In the genomic region with DNA sequence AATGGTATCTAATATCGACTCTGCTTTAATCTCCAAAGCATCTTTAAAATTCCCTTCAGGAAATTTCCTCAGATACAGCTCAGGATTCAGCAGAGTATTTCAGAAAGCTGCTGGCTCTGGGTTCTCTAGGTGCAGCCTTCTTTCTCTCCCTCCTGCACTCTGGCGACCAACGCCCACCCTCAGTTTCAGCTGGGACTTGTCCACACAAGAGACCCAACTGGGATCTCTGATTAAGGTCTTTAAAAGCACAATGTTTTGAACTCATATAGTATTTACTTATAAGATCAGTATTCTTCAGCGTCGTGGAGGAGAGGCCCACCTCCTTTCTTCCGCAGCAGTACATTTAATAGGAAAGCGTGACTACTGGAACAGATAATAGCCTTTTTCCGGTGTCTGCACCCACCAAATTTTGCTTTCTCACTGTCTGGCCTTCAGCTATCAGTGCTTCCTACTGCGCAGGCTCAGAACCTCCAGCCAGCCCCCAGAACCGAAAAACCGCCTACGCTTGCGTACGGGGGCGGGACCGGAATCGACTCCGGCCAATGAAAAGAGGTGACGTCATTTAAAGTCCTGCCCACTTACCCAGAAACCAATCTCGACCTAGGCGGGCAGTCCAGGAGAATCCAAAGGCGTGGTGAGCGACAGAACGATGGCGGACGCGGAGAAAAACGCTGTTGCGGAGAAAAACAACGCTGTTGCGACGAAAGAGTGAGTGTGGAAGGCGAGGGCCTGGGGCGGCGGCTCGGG, we compare ENCODE assay signal across 8 mouse cellular contexts. TPM values are rescaled to one million over a fixed set of nuclear protein-coding genes. Genes with fewer than 3 reads are reported as not detected.
DNase-seq lines count a peak whose midpoint lies in the region; ATAC-seq lines count a peak whose summit lies in the region.

A gene (plus strand): TSS at position 576 of the 747 bp plus-strand sequence.

- H3K36me3 ChIP-seq in heart, embryonic 14.5 days (ENCODE audit: control insufficient read depth, insufficient read depth, low read length) = peaks cover 35% of the 10 kb centered on the region
- peaks cover 32% of the 10 kb centered on the region for H3K36me3 ChIP-seq in liver, embryonic 13.5 days
- peaks cover 14% of the 10 kb centered on the region for H3K36me3 ChIP-seq in stomach, embryonic 16.5 days (ENCODE audit: control insufficient read depth, insufficient read depth, low read length)

- peak within 1 kb of the TSS; percentile 85 for H3K4me2 ChIP-seq in heart, embryonic 14.5 days (ENCODE audit: low read length)
- peak within 1 kb of the TSS; percentile 86 for H3K4me2 ChIP-seq in liver, embryonic 13.5 days
- H3K4me2 ChIP-seq in stomach, embryonic 16.5 days (ENCODE audit: low read depth, low read length) = peak within 1 kb of the TSS; percentile 74

- 2% methylated on average over 36 of the region's 36 CpGs for WGBS in heart, embryonic 14.5 days
- 1% methylated on average over 36 of the region's 36 CpGs for WGBS in liver, embryonic 13.5 days (ENCODE audit: insufficient replicate concordance)
- WGBS in stomach, embryonic 16.5 days = 2% methylated on average over 36 of the region's 36 CpGs

- H3K4me1 ChIP-seq in heart, embryonic 14.5 days (ENCODE audit: control insufficient read depth in 2 of 2, insufficient read depth in 2 of 2, low read length in 2 of 2) = peaks cover 8 to 9% of the 10 kb centered on the region in 2 experiments; a peak in 3 of 4 replicates
- peaks cover 22% of the 10 kb centered on the region for H3K4me1 ChIP-seq in liver, embryonic 13.5 days (replicated peaks)
- peaks cover 14% of the 10 kb centered on the region for H3K4me1 ChIP-seq in stomach, embryonic 16.5 days (ENCODE audit: control insufficient read depth, insufficient read depth, low read length)

- peak; percentile 96 for DNase-seq in c-Kit-negative CD71-positive TER-119-positive erythroid progenitor cells, embryonic 14.5 days (ENCODE audit: low read depth, low spot score)
- peak; percentile 96 for DNase-seq in fibroblast of lung, adult 2 months (ENCODE audit: low read depth)
- DNase-seq in kidney, postnatal 14 days = peak; percentile 97
- peak; percentile 94 for DNase-seq in liver, embryonic 13.5 days
- DNase-seq in neural tube, embryonic 10.5 days (ENCODE audit: extremely low spot score, low spot score) = peak; percentile 91

- H3K27me3 ChIP-seq in heart, embryonic 14.5 days (ENCODE audit: control insufficient read depth, insufficient read depth, low read length) = no peaks in the 10 kb centered on the region
- no peaks in the 10 kb centered on the region for H3K27me3 ChIP-seq in liver, embryonic 13.5 days
- H3K27me3 ChIP-seq in stomach, embryonic 16.5 days (ENCODE audit: control insufficient read depth, insufficient read depth, low read length) = no peaks in the 10 kb centered on the region

- H3K9ac ChIP-seq in heart, embryonic 14.5 days (ENCODE audit: low read length) = peak within 1 kb of the TSS; percentile 88
- H3K9ac ChIP-seq in liver, embryonic 13.5 days = peak within 1 kb of the TSS; percentile 84
- H3K9ac ChIP-seq in stomach, embryonic 16.5 days (ENCODE audit: low read length) = peak within 1 kb of the TSS; percentile 89

- peak within 1 kb of the TSS; percentile 95 for H3K27ac ChIP-seq in heart, embryonic 14.5 days (replicated peaks in 1 of 2; ENCODE audit: control insufficient read depth in 1 of 2, insufficient read depth in 1 of 2, low read depth in 2 of 2, low read length in 2 of 2)
- H3K27ac ChIP-seq in liver, embryonic 13.5 days = peak within 1 kb of the TSS; percentile 98
- H3K27ac ChIP-seq in stomach, embryonic 16.5 days (ENCODE audit: low read length) = peak within 1 kb of the TSS; percentile 90

- ATAC-seq in CD4-positive, CD25-positive, alpha-beta regulatory T cell, adult 4 months = peak; percentile 96
- peak; percentile 96 for ATAC-seq in heart, embryonic 14.5 days (ENCODE audit: insufficient number of reproducible peaks, insufficient read depth, low FRiP score, low read depth)
- peak; percentile 98 for ATAC-seq in liver, embryonic 13.5 days (ENCODE audit: low read depth)
- ATAC-seq in stomach, embryonic 16.5 days (ENCODE audit: insufficient read depth, low FRiP score) = peak; percentile 99

- H3K9me3 ChIP-seq in heart, embryonic 14.5 days (ENCODE audit: control insufficient read depth, low read length) = no peaks in the 10 kb centered on the region
- H3K9me3 ChIP-seq in liver, embryonic 13.5 days (replicated peaks) = no peaks in the 10 kb centered on the region
- no peaks in the 10 kb centered on the region for H3K9me3 ChIP-seq in stomach, embryonic 16.5 days (replicated peaks; ENCODE audit: control insufficient read depth, low read length)

- peak within 1 kb of the TSS; percentile 74 to 81 for H3K4me3 ChIP-seq in heart, embryonic 14.5 days (ENCODE audit: control insufficient read depth in 1 of 2, insufficient read depth in 1 of 2, low read depth in 1 of 2, low read length in 2 of 2)
- H3K4me3 ChIP-seq in liver, embryonic 13.5 days (replicated peaks) = peak within 1 kb of the TSS; percentile 80
- peak within 1 kb of the TSS; percentile 87 for H3K4me3 ChIP-seq in stomach, embryonic 16.5 days (replicated peaks; ENCODE audit: low read length)

RNA-seq across cellular contexts. Expression of the gene that starts here (rescaled TPM):
- 100 to 1,000 TPM; 122 to 146 TPM for polyA plus RNA-seq in CD4-positive, CD25-positive, alpha-beta regulatory T cell, adult 4 months (2017; shearing (Covaris generic))
- 259 and 261 TPM in 2 replicates for polyA plus RNA-seq in heart, embryonic 14.5 days (2014; fragmentation: Nextera tagmentation; extraction: Ambion mirVana)
- 179 and 198 TPM in 2 replicates for polyA plus RNA-seq in liver, embryonic 13.5 days (2015; fragmentation: Nextera tagmentation; extraction: Ambion mirVana)
- 181 and 188 TPM in 2 replicates for polyA plus RNA-seq in stomach, embryonic 16.5 days (2015; fragmentation: Nextera tagmentation; extraction: Ambion mirVana)

Comparison
In these comparisons a context has a peak if more than half of its experiments do, and no peak if none do; other contexts are left out.
1. Peak in every context shown above with its lines: DNase-seq, ATAC-seq, H3K4me3 ChIP-seq and H3K27ac ChIP-seq.